Mouse (Mus musculus): ENCODE measurements around the gene Ttll5.

GRCm38 (mm10) chr12:86100711-86101110 is 276.3 kb downstream of the Ttll5 start:
- TF ChIP-seq CTCF (IDR thresholded peaks at IDR 0.05; ENCODE audit: low read depth) (no peak), EP300 (optimal IDR thresholded peaks at IDR 0.05) (no peak)

Measured in stomach, postnatal 0 days (tissue).